Mouse (Mus musculus) liver, embryonic 14.5 days (tissue): ENCODE results near the gene Vezf1. TPM values are rescaled to one million over a fixed set of nuclear protein-coding genes. Genes with fewer than 3 reads are reported as not detected.

Experiments
- ATAC-seq: fragments of 200-750 bp; cut with Nextera tagmentation; 2 replicates; pipeline ENCODE4 v1.8.0; 2017; ENCODE audit warnings: moderate number of reproducible peaks, mild to moderate bottlenecking, moderate library complexity; ENCODE audit not compliant: insufficient read depth
- DNase-seq, 3 experiments: peaks; one replicate each; pipeline ENCODE4 v3.0.0-alpha.2; 2012 to 2013; ENCODE audit warnings: low read depth in 3 of 3, low spot score in 3 of 3
- H3K27ac ChIP-seq: fragments of 300-500 bp; sonication (generic); 2 replicates; pipeline ENCODE4 v1.5.1; 2014; ENCODE audit warnings: moderate library complexity, mild to moderate bottlenecking, control low read depth, inconsistent platforms
- H3K27me3 ChIP-seq: fragments of 300-500 bp; sonication (generic); 2 replicates; pipeline ENCODE4 v1.6.1; 2014; ENCODE audit warnings: mild to moderate bottlenecking, low read length, moderate library complexity; ENCODE audit not compliant: control insufficient read depth, insufficient read depth
- H3K36me3 ChIP-seq: fragments of 300-500 bp; sonication (generic); replicated peaks from 2 replicates; pipeline ENCODE4 v1.6.1; 2014; ENCODE audit warnings: low read depth; ENCODE audit not compliant: control insufficient read depth, insufficient read depth
- H3K4me1 ChIP-seq, 2 experiments: fragments of 200-500 bp in 1 of 2; fragments of 300-500 bp in 1 of 2; sonication (generic) in 1 of 2; replicated peaks; 2 replicates each; pipeline ENCODE4 v1.6.1; 2012 to 2014; ENCODE audit warnings: antibody characterized with exemption in 1 of 2, inconsistent platforms in 1 of 2, low read length in 1 of 2; ENCODE audit not compliant: control insufficient read depth in 2 of 2, insufficient read depth in 2 of 2
- H3K4me2 ChIP-seq: fragments of 300-500 bp; sonication (generic); 2 replicates; pipeline ENCODE4 v1.6.1; 2014; ENCODE audit warnings: low read depth, mild to moderate bottlenecking, control low read depth, moderate library complexity
- H3K4me3 ChIP-seq, 2 experiments: fragments of 200-500 bp in 1 of 2; fragments of 300-500 bp in 1 of 2; sonication (generic) in 1 of 2; 2 replicates each; pipeline ENCODE4 v1.5.1; 2012 to 2014; ENCODE audit warnings: low read depth in 2 of 2, low read length in 2 of 2, mild to moderate bottlenecking in 2 of 2, control low read depth in 1 of 2, inconsistent platforms in 1 of 2, moderate library complexity in 1 of 2; ENCODE audit not compliant: insufficient read depth in 1 of 2
- H3K9ac ChIP-seq: fragments of 300-500 bp; sonication (generic); replicated peaks from 2 replicates; pipeline ENCODE4 v1.6.1; 2014; ENCODE audit warnings: mild to moderate bottlenecking, control low read depth, moderate library complexity
- H3K9me3 ChIP-seq: fragments of 300-500 bp; sonication (generic); 2 replicates; pipeline ENCODE4 v1.6.1; 2016; ENCODE audit warnings: low read length, mixed read lengths; ENCODE audit not compliant: control insufficient read depth
- CTCF ChIP-seq: IDR thresholded peaks from 2 replicates; pipeline ENCODE4 v1.5.1; 2016; ENCODE audit warnings: antibody characterized with exemption, low read depth, control low read depth
- EP300 ChIP-seq: IDR thresholded peaks from 2 replicates; pipeline ENCODE4 v1.6.1; 2016; ENCODE audit warnings: antibody characterized with exemption, low read depth
- WGBS: fragments of 180-500 bp; shearing (Covaris S2); extraction: QIAGEN DNeasy Blood & Tissue Kit; methylation state at CpG from one replicate; pipeline ENCODE4 v1.1.7; 2014; ENCODE audit not compliant: insufficient replicate concordance; 5-methylcytosine and 5-hydroxymethylcytosine counted together
- polyA plus RNA-seq, 2 experiments: library from polyadenylated mRNA; depleted of rRNA in 1 of 2; stranded (reverse) in 1 of 2; unstranded in 1 of 2; fragments of >200 nt; fragmentation: Nextera tagmentation in 1 of 2; extraction: Ambion mirVana in 1 of 2; gene quantifications; 2 replicates each; pipeline versions ENCODE4 v1.2.1 to v1.2.3; 2012 to 2014

Vezf1 gene
- polyA plus RNA-seq, 2 experiments: 5.7 to 7.5 TPM

DNA sequence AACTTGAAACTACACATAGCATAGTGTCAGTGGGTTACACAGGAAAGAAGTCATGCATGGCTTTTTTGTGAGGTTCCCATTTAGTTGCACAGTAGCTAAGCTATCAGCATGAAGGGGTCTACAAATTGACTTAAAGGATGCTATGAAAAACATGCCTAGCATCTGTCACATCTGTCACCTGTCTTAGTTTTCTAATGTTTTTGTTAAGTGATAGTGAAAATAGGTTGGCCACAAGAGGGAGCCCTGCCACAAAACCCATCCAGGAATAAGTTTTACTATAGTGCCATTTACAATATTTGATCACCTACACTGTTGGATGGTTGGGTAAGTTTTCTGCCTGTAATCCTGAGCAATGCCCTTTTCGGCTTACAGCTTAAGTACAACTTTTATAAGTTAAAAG is 13.5 kb upstream of the Vezf1 start:
- no peak overlapping the region for H3K9ac ChIP-seq
- no peaks in the 10 kb centered on the region for H3K9me3 ChIP-seq
- DNase-seq (no peak), ATAC-seq (no peak)
- TF ChIP-seq CTCF (peak; percentile 72), EP300 (no peak)
- peaks cover 2 to 8% of the 10 kb centered on the region in 2 experiments; a peak in 3 of 4 replicates for H3K4me1 ChIP-seq
- 55% methylated on average over 1 of the region's 1 CpGs for WGBS
- H3K4me2 ChIP-seq: no peak overlapping the region
- no peak overlapping the region for H3K4me3 ChIP-seq
- H3K27me3 ChIP-seq: no peaks in the 10 kb centered on the region
- peaks cover 42% of the 10 kb centered on the region for H3K36me3 ChIP-seq
- H3K27ac ChIP-seq: no peak overlapping the region

- DNase-seq (no peak), ATAC-seq (no peak)
- H3K36me3 ChIP-seq: peaks cover 31% of the 10 kb centered on the region
- WGBS: 74% methylated on average over 2 of the region's 2 CpGs
- H3K27ac ChIP-seq: no peak overlapping the region
- H3K4me3 ChIP-seq: no peak overlapping the region
- peaks cover 2% of the 10 kb centered on the region in 2 experiments; a peak in 1 of 4 replicates for H3K4me1 ChIP-seq
- no peak overlapping the region for H3K4me2 ChIP-seq
- no peak overlapping the region for H3K9ac ChIP-seq
- TF ChIP-seq CTCF (no peak), EP300 (no peak)
- H3K9me3 ChIP-seq: no peaks in the 10 kb centered on the region
- no peaks in the 10 kb centered on the region for H3K27me3 ChIP-seq
These were observed 12.3 kb upstream of the Vezf1 start for GRCm38 (mm10) chr11:88055777-88056176.

DNA sequence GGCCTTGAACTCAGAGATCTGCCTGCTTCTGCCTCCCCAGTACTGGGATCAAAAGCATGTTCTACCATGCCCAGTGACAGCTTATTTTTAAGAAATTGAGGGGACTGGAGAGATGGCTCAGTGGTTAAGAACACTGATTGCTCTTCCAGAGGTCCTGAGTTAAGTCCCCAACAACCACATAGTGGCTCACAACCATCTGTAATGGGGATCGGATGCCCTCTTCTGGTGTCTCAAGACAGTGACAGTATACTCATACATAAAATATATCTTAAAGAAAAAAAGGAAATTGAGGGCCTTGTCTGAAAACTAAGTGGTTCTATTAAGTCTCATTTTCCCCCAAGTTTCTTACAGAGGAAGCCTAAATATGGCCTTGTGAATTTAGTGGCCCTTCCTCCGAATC is 10.3 kb upstream of the Vezf1 start:
- Histone ChIP-seq H3K27ac (no peak overlapping the region), H3K36me3 (peaks cover 17% of the 10 kb centered on the region), H3K4me1 (0 out of 4 replicates have a peak, but pooled peaks cover 0 to 2% of the 10 kb centered on the region in 2 experiments), H3K9ac (no peak overlapping the region), H3K4me3 (no peak overlapping the region), H3K9me3 (no peaks in the 10 kb centered on the region), H3K4me2 (no peak overlapping the region), H3K27me3 (no peaks in the 10 kb centered on the region)
- TF ChIP-seq CTCF (peak; percentile 15; the same call in 1 of the 2 replicates), EP300 (no peak)
- ATAC-seq: no peak
- 66% methylated on average over 2 of the region's 2 CpGs for WGBS
- DNase-seq: no peak

DNA sequence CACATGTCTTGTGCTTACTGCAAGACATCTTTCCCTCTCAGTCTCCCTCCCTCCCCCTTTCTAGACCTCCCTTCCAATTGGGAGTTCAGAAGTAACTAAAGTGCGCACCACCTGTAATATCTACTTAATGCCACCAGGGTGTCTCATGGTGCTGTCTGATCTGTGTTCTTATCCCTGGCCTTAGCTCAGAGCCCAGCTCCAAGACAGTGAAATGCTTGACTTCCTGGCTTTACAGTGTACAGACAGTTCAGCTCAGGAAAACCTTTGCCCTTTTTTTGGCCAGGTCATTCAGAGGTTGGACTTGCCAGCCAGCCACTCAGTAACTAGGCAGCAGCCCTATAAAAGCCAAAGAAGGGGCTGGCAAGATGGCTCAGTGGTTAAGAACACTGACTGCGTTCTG is 8.9 kb upstream of the Vezf1 start:
- H3K36me3 ChIP-seq: peaks cover 10% of the 10 kb centered on the region
- ATAC-seq (peak; percentile 61), DNase-seq (no peak)
- no peak for TF ChIP-seq EP300
- peak; percentile 84 for TF ChIP-seq CTCF
- H3K9me3 ChIP-seq: no peaks in the 10 kb centered on the region
- H3K27me3 ChIP-seq: no peaks in the 10 kb centered on the region
- H3K4me2 ChIP-seq: no peak overlapping the region
- 0 out of 4 replicates have a peak, but pooled peaks cover 0 to 2% of the 10 kb centered on the region in 2 experiments for H3K4me1 ChIP-seq
- H3K4me3 ChIP-seq: no peak overlapping the region
- 49% methylated on average over 2 of the region's 2 CpGs for WGBS
- H3K9ac ChIP-seq: no peak overlapping the region
- H3K27ac ChIP-seq: no peak overlapping the region

- Histone ChIP-seq H3K4me2 (no peak overlapping the region), H3K27me3 (no peaks in the 10 kb centered on the region), H3K9me3 (no peaks in the 10 kb centered on the region), H3K4me1 (peaks cover 0 to 3% of the 10 kb centered on the region in 2 experiments; a peak in 1 of 4 replicates), H3K4me3 (no peak overlapping the region), H3K36me3 (no peaks in the 10 kb centered on the region), H3K27ac (no peak overlapping the region), H3K9ac (no peak overlapping the region)
- no peak for ATAC-seq
- TF ChIP-seq EP300: no peak
- peak; percentile 28; the same call in 1 of the 2 replicates for TF ChIP-seq CTCF
- no peak for DNase-seq
- 53% methylated on average over 2 of the region's 2 CpGs for WGBS
These were observed 6.0 kb upstream of the Vezf1 start for GRCm38 (mm10) chr11:88061892-88062625.
